Mouse (Mus musculus) heart, adult 8-10 months (tissue): ENCODE data around the gene 2310079G19Rik. TPM values are rescaled to one million over a fixed set of nuclear protein-coding genes. Genes with fewer than 3 reads are reported as not detected.

Source experiments
- total RNA-seq, 4 experiments: library from RNA; stranded (reverse); gene quantifications; 2 replicates each; pipeline ENCODE4 v1.2.4; 2022

2310079G19Rik gene
- total RNA-seq, 4 experiments from 2014 or later = not detected

Other genes starting within 250 kb of the 2310079G19Rik start
- not detected for gene Cldn17, start 120.7 kb downstream of the 2310079G19Rik start, total RNA-seq
- not detected for gene Cldn8, start 64.5 kb downstream of the 2310079G19Rik start, total RNA-seq
- not detected for gene Krtap24-1, start 15.4 kb downstream of the 2310079G19Rik start, total RNA-seq
- not detected for gene Krtap26-1, start 20.1 kb upstream of the 2310079G19Rik start, total RNA-seq
- gene Krtap27-1, start 44.0 kb upstream of the 2310079G19Rik start, total RNA-seq = not detected
- gene 2310061N02Rik, start 80.3 kb upstream of the 2310079G19Rik start, total RNA-seq = not detected
- not detected for gene Krtap13-1, start 101.2 kb upstream of the 2310079G19Rik start, total RNA-seq
- not detected for gene Krtap13, start 124.0 kb upstream of the 2310079G19Rik start, total RNA-seq
- gene 2310034C09Rik, start 131.2 kb upstream of the 2310079G19Rik start, total RNA-seq = not detected
- not detected for gene 2310057N15Rik, start 146.5 kb upstream of the 2310079G19Rik start, total RNA-seq
- gene Gm5965, start 150.2 kb upstream of the 2310079G19Rik start, total RNA-seq = not detected
- gene Gm20741, start 184.6 kb upstream of the 2310079G19Rik start, total RNA-seq = not detected
- not detected for gene Krtap15, start 192.5 kb upstream of the 2310079G19Rik start, total RNA-seq
- not detected for gene Krtap14, start 198.5 kb upstream of the 2310079G19Rik start, total RNA-seq
- gene Krtap19-1, start 241.7 kb upstream of the 2310079G19Rik start, total RNA-seq = not detected
- gene Krtap19-2, start 246.6 kb upstream of the 2310079G19Rik start, total RNA-seq = not detected